Mouse (Mus musculus): ENCODE measurements around the gene Npdc1. TPM values are rescaled to one million over a fixed set of nuclear protein-coding genes. Genes with fewer than 3 reads are reported as not detected.

Gene Npdc1
- polyA plus RNA-seq, 1 experiment from 2014 or later, result 481 TPM

- no peak overlapping the region for H3K4me3 ChIP-seq (ENCODE audit: low read length)
- peaks cover 12% of the 10 kb centered on the region for H3K4me1 ChIP-seq (ENCODE audit: control insufficient read depth, insufficient read depth, low read depth, low read length)
- no peak for ATAC-seq
- WGBS, result 47% methylated on average over 27 of the region's 27 CpGs
- H3K27ac ChIP-seq (ENCODE audit: low read depth, low read length), result no peak overlapping the region
- no peaks in the 10 kb centered on the region for H3K36me3 ChIP-seq (ENCODE audit: control insufficient read depth, insufficient read depth, low read length)
- H3K9me3 ChIP-seq (ENCODE audit: control insufficient read depth, low read length), result no peaks in the 10 kb centered on the region
- no peak overlapping the region for H3K4me2 ChIP-seq (ENCODE audit: low read length)
- peaks cover 10% of the 10 kb centered on the region for H3K27me3 ChIP-seq (replicated peaks; ENCODE audit: control insufficient read depth, insufficient read depth, low read length)
- no peak overlapping the region for H3K9ac ChIP-seq (ENCODE audit: low read depth, low read length)
Observed at GRCm38 (mm10) chr2:25425481-25425880, 26.3 kb downstream of the Npdc1 start.

- no peaks in the 10 kb centered on the region for H3K9me3 ChIP-seq (ENCODE audit: control insufficient read depth, low read length)
- WGBS, result 37% methylated on average over 5 of the region's 5 CpGs
- H3K27ac ChIP-seq (ENCODE audit: low read depth, low read length), result no peak overlapping the region
- H3K4me1 ChIP-seq (ENCODE audit: control insufficient read depth, insufficient read depth, low read depth, low read length), result peaks cover 25% of the 10 kb centered on the region
- H3K27me3 ChIP-seq (replicated peaks; ENCODE audit: control insufficient read depth, insufficient read depth, low read length), result peaks cover 10% of the 10 kb centered on the region
- H3K36me3 ChIP-seq (ENCODE audit: control insufficient read depth, insufficient read depth, low read length), result no peaks in the 10 kb centered on the region
- no peak overlapping the region for H3K9ac ChIP-seq (ENCODE audit: low read depth, low read length)
- H3K4me2 ChIP-seq (ENCODE audit: low read length), result no peak overlapping the region
- peak; percentile 29; the same call in 1 of the 2 replicates for ATAC-seq
- H3K4me3 ChIP-seq (ENCODE audit: low read length), result no peak overlapping the region
Observed at GRCm38 (mm10) chr2:25426721-25427191, 27.6 kb downstream of the Npdc1 start.

- H3K36me3 ChIP-seq (ENCODE audit: control insufficient read depth, insufficient read depth, low read length), result no peaks in the 10 kb centered on the region
- H3K4me1 ChIP-seq (ENCODE audit: control insufficient read depth, insufficient read depth, low read depth, low read length), result peaks cover 25% of the 10 kb centered on the region
- H3K4me2 ChIP-seq (ENCODE audit: low read length), result no peak overlapping the region
- peaks cover 10% of the 10 kb centered on the region for H3K27me3 ChIP-seq (replicated peaks; ENCODE audit: control insufficient read depth, insufficient read depth, low read length)
- H3K9me3 ChIP-seq (ENCODE audit: control insufficient read depth, low read length), result no peaks in the 10 kb centered on the region
- no peak overlapping the region for H3K27ac ChIP-seq (ENCODE audit: low read depth, low read length)
- ATAC-seq, result no peak
- no peak overlapping the region for H3K9ac ChIP-seq (ENCODE audit: low read depth, low read length)
- no peak overlapping the region for H3K4me3 ChIP-seq (ENCODE audit: low read length)
- 87% methylated on average over 5 of the region's 5 CpGs for WGBS
Observed at GRCm38 (mm10) chr2:25427256-25427655, 28.1 kb downstream of the Npdc1 start.

GRCm38 (mm10) chr2:25428442-25429236 is 29.5 kb downstream of the Npdc1 start, which contains the start of gene Abca2:
Gene Abca2 (plus strand): TSS chr2:25428703.
- under 1% methylated on average over 63 of the region's 89 CpGs for WGBS

GRCm38 (mm10) chr2:25429435-25430180 is 30.5 kb downstream of the Npdc1 start:
- ATAC-seq, result no peak
- H3K4me2 ChIP-seq (ENCODE audit: low read length), result peak overlapping the region; percentile 70
- no peaks in the 10 kb centered on the region for H3K9me3 ChIP-seq (ENCODE audit: control insufficient read depth, low read length)
- peak overlapping the region; percentile 96 for H3K9ac ChIP-seq (ENCODE audit: low read depth, low read length)
- 47% methylated on average over 5 of the region's 5 CpGs for WGBS
- peak overlapping the region; percentile 83 for H3K4me3 ChIP-seq (ENCODE audit: low read length)
- H3K27ac ChIP-seq (ENCODE audit: low read depth, low read length), result no peak overlapping the region
- H3K36me3 ChIP-seq (ENCODE audit: control insufficient read depth, insufficient read depth, low read length), result peaks cover 9% of the 10 kb centered on the region
- peaks cover 4% of the 10 kb centered on the region for H3K27me3 ChIP-seq (replicated peaks; ENCODE audit: control insufficient read depth, insufficient read depth, low read length)
- H3K4me1 ChIP-seq (ENCODE audit: control insufficient read depth, insufficient read depth, low read depth, low read length), result peaks cover 25% of the 10 kb centered on the region

More at GRCm38 (mm10) chr2:25428442-25429236, 29.5 kb downstream of the Npdc1 start, which contains the start of gene Abca2:
- Histone ChIP-seq H3K27ac (ENCODE audit: low read depth, low read length) (peak within 1 kb of the TSS; percentile 91), H3K27me3 (replicated peaks; ENCODE audit: control insufficient read depth, insufficient read depth, low read length) (peaks cover 4% of the 10 kb centered on the region), H3K4me3 (ENCODE audit: low read length) (peak within 1 kb of the TSS; percentile 83), H3K9me3 (ENCODE audit: control insufficient read depth, low read length) (no peaks in the 10 kb centered on the region), H3K4me2 (ENCODE audit: low read length) (peak within 1 kb of the TSS; percentile 70), H3K4me1 (ENCODE audit: control insufficient read depth, insufficient read depth, low read depth, low read length) (peaks cover 25% of the 10 kb centered on the region), H3K36me3 (ENCODE audit: control insufficient read depth, insufficient read depth, low read length) (peaks cover under 1% of the 10 kb centered on the region; the same call in 1 of the 2 replicates), H3K9ac (ENCODE audit: low read depth, low read length) (peak within 1 kb of the TSS; percentile 96)
- ATAC-seq, result peak; percentile 85

- no peak overlapping the region; the same call in 1 of the 2 replicates for H3K9ac ChIP-seq (ENCODE audit: low read depth, low read length)
- H3K4me2 ChIP-seq (ENCODE audit: low read length), result peak overlapping the region; percentile 70
- no peak overlapping the region for H3K27ac ChIP-seq (ENCODE audit: low read depth, low read length)
- H3K9me3 ChIP-seq (ENCODE audit: control insufficient read depth, low read length), result no peaks in the 10 kb centered on the region
- peaks cover 4% of the 10 kb centered on the region for H3K27me3 ChIP-seq (replicated peaks; ENCODE audit: control insufficient read depth, insufficient read depth, low read length)
- H3K36me3 ChIP-seq (ENCODE audit: control insufficient read depth, insufficient read depth, low read length), result peaks cover 16% of the 10 kb centered on the region
- H3K4me1 ChIP-seq (ENCODE audit: control insufficient read depth, insufficient read depth, low read depth, low read length), result peaks cover 25% of the 10 kb centered on the region
- WGBS, result 45% methylated on average over 17 of the region's 17 CpGs
- peak; percentile 5; the same call in 1 of the 2 replicates for ATAC-seq
- no peak overlapping the region for H3K4me3 ChIP-seq (ENCODE audit: low read length)
Observed at GRCm38 (mm10) chr2:25430395-25431233, 31.5 kb downstream of the Npdc1 start.

GRCm38 (mm10) chr2:25431308-25431855 is 32.2 kb downstream of the Npdc1 start:
- H3K4me3 ChIP-seq (ENCODE audit: low read length), result no peak overlapping the region
- no peak overlapping the region for H3K27ac ChIP-seq (ENCODE audit: low read depth, low read length)
- WGBS, result 34% methylated on average over 6 of the region's 6 CpGs
- H3K36me3 ChIP-seq (ENCODE audit: control insufficient read depth, insufficient read depth, low read length), result peaks cover 19% of the 10 kb centered on the region
- no peak for ATAC-seq
- H3K9me3 ChIP-seq (ENCODE audit: control insufficient read depth, low read length), result no peaks in the 10 kb centered on the region
- H3K27me3 ChIP-seq (replicated peaks; ENCODE audit: control insufficient read depth, insufficient read depth, low read length), result no peaks in the 10 kb centered on the region
- peaks cover 25% of the 10 kb centered on the region for H3K4me1 ChIP-seq (ENCODE audit: control insufficient read depth, insufficient read depth, low read depth, low read length)
- peak overlapping the region; percentile 70 for H3K4me2 ChIP-seq (ENCODE audit: low read length)
- H3K9ac ChIP-seq (ENCODE audit: low read depth, low read length), result peak overlapping the region; percentile 51; the same call in 1 of the 2 replicates

- no peak overlapping the region for H3K4me3 ChIP-seq (ENCODE audit: low read length)
- no peaks in the 10 kb centered on the region for H3K9me3 ChIP-seq (ENCODE audit: control insufficient read depth, low read length)
- H3K4me1 ChIP-seq (ENCODE audit: control insufficient read depth, insufficient read depth, low read depth, low read length), result peaks cover 25% of the 10 kb centered on the region
- H3K36me3 ChIP-seq (ENCODE audit: control insufficient read depth, insufficient read depth, low read length), result peaks cover 26% of the 10 kb centered on the region
- no peak overlapping the region for H3K27ac ChIP-seq (ENCODE audit: low read depth, low read length)
- no peak overlapping the region for H3K9ac ChIP-seq (ENCODE audit: low read depth, low read length)
- ATAC-seq, result no peak
- no peak overlapping the region for H3K4me2 ChIP-seq (ENCODE audit: low read length)
- 81% methylated on average over 11 of the region's 11 CpGs for WGBS
- H3K27me3 ChIP-seq (replicated peaks; ENCODE audit: control insufficient read depth, insufficient read depth, low read length), result no peaks in the 10 kb centered on the region
Observed at GRCm38 (mm10) chr2:25432326-25433098, 33.4 kb downstream of the Npdc1 start.
